Mouse (Mus musculus): ENCODE data around the gene Rad51d. TPM values are rescaled to one million over a fixed set of nuclear protein-coding genes. Genes with fewer than 3 reads are reported as not detected.

Gene Rad51d
- polyA plus RNA-seq, 1 experiment from 2014 or later = 15.6 TPM

DNA sequence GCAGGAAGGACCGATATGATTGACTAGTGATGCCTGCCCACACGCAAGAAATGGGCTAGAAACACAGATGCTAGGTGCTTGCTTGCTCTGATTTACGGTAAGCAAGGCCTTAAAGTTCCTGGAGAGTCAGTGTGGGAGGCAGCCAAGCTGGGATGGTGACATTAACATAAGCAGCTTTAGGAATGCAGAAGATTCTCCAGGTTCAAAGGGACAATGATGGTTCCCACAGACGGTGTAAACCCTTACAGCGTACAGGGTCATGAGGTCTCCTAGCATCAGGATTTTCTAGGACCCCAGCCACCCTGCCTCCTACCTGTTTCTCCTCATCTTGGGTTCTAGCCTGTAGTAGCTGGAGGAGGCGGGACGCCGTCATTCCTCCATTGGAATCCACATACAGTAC lies 7.2 kb downstream of the Rad51d start:
- H3K27ac ChIP-seq (ENCODE audit: low read depth, low read length) = no peak overlapping the region
- no peaks in the 10 kb centered on the region; the same call in 1 of the 2 replicates for H3K36me3 ChIP-seq (ENCODE audit: control insufficient read depth, insufficient read depth, low read length)
- no peak overlapping the region for H3K9ac ChIP-seq (ENCODE audit: low read length)
- H3K9me3 ChIP-seq (ENCODE audit: control insufficient read depth, low read length) = no peaks in the 10 kb centered on the region
- DNase-seq (ENCODE audit: low spot score) (no peak), ATAC-seq (replicated peaks; ENCODE audit: low FRiP score) (no peak)
- H3K4me1 ChIP-seq (replicated peaks; ENCODE audit: control insufficient read depth, insufficient read depth, low read length) = no peaks in the 10 kb centered on the region
- H3K4me3 ChIP-seq (ENCODE audit: low read depth, low read length) = no peak overlapping the region
- WGBS = 77% methylated on average over 8 of the region's 8 CpGs
- no peak overlapping the region for H3K4me2 ChIP-seq (ENCODE audit: low read depth, low read length, severe bottlenecking)
- no peaks in the 10 kb centered on the region for H3K27me3 ChIP-seq (ENCODE audit: control insufficient read depth, insufficient read depth, low read length)

DNA sequence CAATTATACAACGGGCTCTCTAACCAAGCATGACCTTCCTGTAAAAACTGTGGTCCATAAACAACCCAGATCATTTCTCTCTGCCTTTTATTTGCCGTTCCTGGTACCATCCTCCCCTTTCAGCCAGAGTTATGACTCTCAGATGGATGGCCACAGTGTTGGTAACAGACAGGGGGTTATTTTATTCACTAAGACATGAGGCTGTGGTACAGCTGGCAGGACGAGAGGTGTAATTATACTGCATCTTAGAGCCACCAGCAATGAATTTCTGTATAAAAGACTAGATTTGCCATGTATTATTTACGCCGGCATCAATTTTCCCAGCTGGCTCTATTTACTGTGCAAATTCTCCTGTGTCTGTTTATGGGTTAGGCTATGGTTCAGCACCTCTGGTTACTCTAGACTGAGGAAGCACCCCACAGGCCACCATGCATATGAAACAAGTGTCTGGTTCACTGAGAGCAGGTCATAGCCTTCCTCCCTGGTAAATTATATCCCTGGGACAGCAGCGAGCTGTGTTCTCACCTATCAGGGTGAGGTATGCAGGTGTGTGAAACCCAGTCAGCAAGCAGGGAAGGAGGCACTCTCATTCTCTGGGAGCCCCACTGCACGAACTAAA lies 12.6 kb downstream of the Rad51d start:
- H3K27me3 ChIP-seq (ENCODE audit: control insufficient read depth, insufficient read depth, low read length) = no peaks in the 10 kb centered on the region
- H3K4me2 ChIP-seq (ENCODE audit: low read depth, low read length, severe bottlenecking) = no peak overlapping the region
- ATAC-seq (replicated peaks; ENCODE audit: low FRiP score) = no peak
- H3K9me3 ChIP-seq (ENCODE audit: control insufficient read depth, low read length) = no peaks in the 10 kb centered on the region
- DNase-seq (ENCODE audit: low spot score) = no peak
- no peak overlapping the region for H3K27ac ChIP-seq (ENCODE audit: low read depth, low read length)
- no peak overlapping the region for H3K4me3 ChIP-seq (ENCODE audit: low read depth, low read length)
- H3K9ac ChIP-seq (ENCODE audit: low read length) = no peak overlapping the region
- WGBS = 85% methylated on average over 7 of the region's 7 CpGs
- no peaks in the 10 kb centered on the region for H3K4me1 ChIP-seq (replicated peaks; ENCODE audit: control insufficient read depth, insufficient read depth, low read length)
- H3K36me3 ChIP-seq (ENCODE audit: control insufficient read depth, insufficient read depth, low read length) = no peaks in the 10 kb centered on the region; the same call in 1 of the 2 replicates

DNA sequence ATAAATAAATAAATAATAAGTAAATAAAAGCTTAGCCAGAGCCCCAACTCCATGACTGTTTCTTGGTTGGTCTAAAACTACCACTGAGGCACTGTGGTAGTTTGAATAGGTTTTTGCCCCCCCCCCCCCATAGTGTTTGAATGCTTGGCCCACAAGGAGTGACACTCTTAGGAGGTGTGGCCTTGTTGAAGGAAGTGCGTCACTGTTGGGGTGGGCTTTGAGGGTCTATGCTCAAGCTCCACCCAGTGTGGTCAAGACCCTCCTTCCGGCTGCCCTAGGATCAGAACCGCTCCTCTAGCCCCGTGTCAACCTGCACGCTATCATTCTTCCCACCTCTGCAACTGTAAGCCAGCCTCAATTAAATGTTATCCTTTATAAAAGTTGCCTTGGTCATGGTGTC lies 14.8 kb downstream of the Rad51d start:
- Histone ChIP-seq H3K36me3 (ENCODE audit: control insufficient read depth, insufficient read depth, low read length) (no peaks in the 10 kb centered on the region), H3K9ac (ENCODE audit: low read length) (no peak overlapping the region), H3K4me2 (ENCODE audit: low read depth, low read length, severe bottlenecking) (no peak overlapping the region), H3K9me3 (ENCODE audit: control insufficient read depth, low read length) (no peaks in the 10 kb centered on the region), H3K4me1 (replicated peaks; ENCODE audit: control insufficient read depth, insufficient read depth, low read length) (no peaks in the 10 kb centered on the region), H3K4me3 (ENCODE audit: low read depth, low read length) (no peak overlapping the region), H3K27ac (ENCODE audit: low read depth, low read length) (no peak overlapping the region), H3K27me3 (ENCODE audit: control insufficient read depth, insufficient read depth, low read length) (no peaks in the 10 kb centered on the region)
- ATAC-seq (replicated peaks; ENCODE audit: low FRiP score) = no peak
- DNase-seq (ENCODE audit: low spot score) = no peak
- 87% methylated on average over 5 of the region's 5 CpGs for WGBS

DNA sequence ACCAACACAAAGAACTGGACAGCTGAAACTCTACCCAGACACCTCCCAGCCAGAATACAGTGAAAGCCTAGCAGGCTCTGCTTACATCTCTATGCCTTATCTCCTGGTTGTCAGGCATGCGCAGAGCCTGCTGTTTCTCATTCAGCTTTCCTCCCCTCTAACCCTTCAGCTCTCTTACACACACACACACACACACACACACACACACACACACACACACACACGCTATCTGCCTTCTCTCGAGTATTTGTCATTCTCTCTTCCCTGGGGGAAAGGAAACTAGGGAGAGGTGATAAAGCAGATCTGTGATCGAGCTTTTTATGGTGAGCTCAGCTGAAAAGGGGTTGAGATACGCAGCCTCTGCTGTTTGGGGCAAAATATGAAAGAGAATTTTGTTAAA lies 15.5 kb downstream of the Rad51d start:
- Histone ChIP-seq H3K4me2 (ENCODE audit: low read depth, low read length, severe bottlenecking) (no peak overlapping the region), H3K4me1 (replicated peaks; ENCODE audit: control insufficient read depth, insufficient read depth, low read length) (no peaks in the 10 kb centered on the region), H3K36me3 (ENCODE audit: control insufficient read depth, insufficient read depth, low read length) (no peaks in the 10 kb centered on the region), H3K27me3 (ENCODE audit: control insufficient read depth, insufficient read depth, low read length) (no peaks in the 10 kb centered on the region), H3K9me3 (ENCODE audit: control insufficient read depth, low read length) (no peaks in the 10 kb centered on the region), H3K9ac (ENCODE audit: low read length) (no peak overlapping the region), H3K27ac (ENCODE audit: low read depth, low read length) (no peak overlapping the region), H3K4me3 (ENCODE audit: low read depth, low read length) (no peak overlapping the region)
- no peak for DNase-seq (ENCODE audit: low spot score)
- no peak for ATAC-seq (replicated peaks; ENCODE audit: low FRiP score)
- WGBS = 91% methylated on average over 5 of the region's 5 CpGs

- Histone ChIP-seq H3K9me3 (ENCODE audit: control insufficient read depth, low read length) (no peaks in the 10 kb centered on the region), H3K4me3 (ENCODE audit: low read depth, low read length) (peak within 1 kb of the TSS; percentile 76), H3K36me3 (ENCODE audit: control insufficient read depth, insufficient read depth, low read length) (no peaks in the 10 kb centered on the region), H3K4me1 (replicated peaks; ENCODE audit: control insufficient read depth, insufficient read depth, low read length) (0 out of 2 replicates have a peak, but pooled peaks cover 1% of the 10 kb centered on the region), H3K9ac (ENCODE audit: low read length) (peak within 1 kb of the TSS; percentile 75), H3K27ac (ENCODE audit: low read depth, low read length) (no peak within 1 kb of the TSS), H3K4me2 (ENCODE audit: low read depth, low read length, severe bottlenecking) (peak within 1 kb of the TSS; percentile 78), H3K27me3 (ENCODE audit: control insufficient read depth, insufficient read depth, low read length) (no peaks in the 10 kb centered on the region)
- ATAC-seq (replicated peaks; ENCODE audit: low FRiP score) = peak; percentile 96
- under 1% methylated on average over 43 of the region's 43 CpGs for WGBS
- DNase-seq (ENCODE audit: low spot score) = peak; percentile 98
Measured at GRCm38 (mm10) chr11:82871031-82871446, 19.4 kb downstream of the Rad51d start, which contains the start of gene Rffl. Gene Rffl (minus strand): TSS chr11:82871210.

DNA sequence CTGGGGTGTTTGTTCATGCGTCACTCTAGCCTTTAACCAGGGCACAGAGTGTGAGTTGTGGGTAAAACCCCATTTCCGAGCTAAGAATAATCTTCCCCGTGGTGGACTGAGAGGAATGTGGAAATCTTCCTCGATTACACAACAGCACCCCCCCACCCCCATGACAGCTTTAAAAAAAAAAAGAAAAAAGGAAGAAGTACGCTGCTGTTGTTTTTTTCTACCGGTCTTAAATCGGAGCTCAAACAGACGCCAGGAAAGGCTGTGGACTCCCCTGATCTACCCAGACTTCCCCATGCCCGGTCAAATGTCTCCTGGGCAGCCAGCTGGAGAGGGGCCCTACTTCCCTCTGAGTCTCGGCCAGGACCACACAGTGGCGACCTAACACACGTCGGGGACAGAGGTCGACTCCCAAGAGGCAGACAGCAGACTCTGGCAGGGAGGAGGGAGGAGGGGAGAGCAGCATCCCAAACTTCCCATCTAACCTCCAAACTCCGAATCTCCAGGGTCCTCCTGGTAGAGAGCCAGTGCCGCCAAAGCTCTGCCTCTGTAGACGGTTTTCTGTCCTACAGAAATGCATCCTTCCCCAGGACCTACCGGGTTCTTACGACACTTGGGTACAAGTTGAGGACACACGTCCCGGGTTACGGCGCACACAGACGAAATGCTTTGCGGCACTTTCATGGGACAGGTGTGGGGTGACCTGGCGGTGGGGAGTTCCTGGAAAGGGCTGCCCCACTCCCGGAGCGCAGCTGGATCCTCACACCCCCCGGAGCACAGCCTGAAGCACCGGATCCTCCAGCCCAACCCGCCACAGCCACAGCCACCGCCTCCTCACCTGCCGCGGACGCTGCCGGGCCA lies 20.0 kb downstream of the Rad51d start:
- 5% methylated on average over 36 of the region's 36 CpGs for WGBS
- Histone ChIP-seq H3K4me1 (replicated peaks; ENCODE audit: control insufficient read depth, insufficient read depth, low read length) (0 out of 2 replicates have a peak, but pooled peaks cover 1% of the 10 kb centered on the region), H3K27ac (ENCODE audit: low read depth, low read length) (no peak overlapping the region), H3K27me3 (ENCODE audit: control insufficient read depth, insufficient read depth, low read length) (no peaks in the 10 kb centered on the region), H3K9me3 (ENCODE audit: control insufficient read depth, low read length) (no peaks in the 10 kb centered on the region), H3K9ac (ENCODE audit: low read length) (peak overlapping the region; percentile 75), H3K4me2 (ENCODE audit: low read depth, low read length, severe bottlenecking) (peak overlapping the region; percentile 78), H3K4me3 (ENCODE audit: low read depth, low read length) (peak overlapping the region; percentile 76), H3K36me3 (ENCODE audit: control insufficient read depth, insufficient read depth, low read length) (no peaks in the 10 kb centered on the region)
- ATAC-seq (replicated peaks; ENCODE audit: low FRiP score) (peak; percentile 37; the same call in 1 of the 2 replicates), DNase-seq (ENCODE audit: low spot score) (peak; percentile 56)

DNA sequence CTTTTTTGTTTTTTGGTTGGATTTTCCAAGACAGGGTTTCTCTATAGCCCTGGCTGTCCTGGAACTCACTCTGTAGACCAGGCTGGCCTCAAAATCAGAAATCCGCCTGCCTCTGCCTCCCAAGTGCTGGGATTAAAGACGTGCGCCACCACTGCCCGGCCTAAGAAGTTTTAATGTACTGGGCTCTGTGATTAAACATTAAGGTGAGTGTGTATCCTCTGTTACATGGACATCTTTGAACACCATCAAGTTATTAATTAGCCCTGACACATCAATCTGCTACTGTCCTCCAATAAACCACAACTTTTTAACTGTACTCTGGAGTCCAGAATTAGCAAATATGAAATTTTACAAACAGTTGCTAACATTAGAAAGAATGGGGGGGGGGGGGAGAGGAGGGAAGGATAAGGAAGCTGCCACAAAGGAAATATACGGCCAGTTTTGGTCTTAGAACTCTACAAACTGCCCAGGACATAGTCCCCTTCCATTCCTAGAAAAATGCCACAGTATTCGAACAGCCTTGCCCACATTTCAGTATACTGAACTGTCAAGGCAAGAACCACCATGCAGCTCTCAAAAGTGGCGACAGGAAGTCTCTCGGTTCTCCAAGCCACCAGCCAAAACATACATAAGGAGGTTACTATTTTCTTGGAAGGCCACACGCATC lies 20.8 kb downstream of the Rad51d start:
- H3K27me3 ChIP-seq (ENCODE audit: control insufficient read depth, insufficient read depth, low read length) = no peaks in the 10 kb centered on the region
- H3K9ac ChIP-seq (ENCODE audit: low read length) = no peak overlapping the region
- DNase-seq (ENCODE audit: low spot score) = no peak
- peak overlapping the region; percentile 76 for H3K4me3 ChIP-seq (ENCODE audit: low read depth, low read length)
- WGBS = 80% methylated on average over 9 of the region's 9 CpGs
- no peak for ATAC-seq (replicated peaks; ENCODE audit: low FRiP score)
- H3K4me1 ChIP-seq (replicated peaks; ENCODE audit: control insufficient read depth, insufficient read depth, low read length) = 0 out of 2 replicates have a peak, but pooled peaks cover 1% of the 10 kb centered on the region
- no peak overlapping the region for H3K27ac ChIP-seq (ENCODE audit: low read depth, low read length)
- H3K4me2 ChIP-seq (ENCODE audit: low read depth, low read length, severe bottlenecking) = peak overlapping the region; percentile 78; the same call in 1 of the 2 replicates
- no peaks in the 10 kb centered on the region for H3K36me3 ChIP-seq (ENCODE audit: control insufficient read depth, insufficient read depth, low read length)
- no peaks in the 10 kb centered on the region for H3K9me3 ChIP-seq (ENCODE audit: control insufficient read depth, low read length)

DNA sequence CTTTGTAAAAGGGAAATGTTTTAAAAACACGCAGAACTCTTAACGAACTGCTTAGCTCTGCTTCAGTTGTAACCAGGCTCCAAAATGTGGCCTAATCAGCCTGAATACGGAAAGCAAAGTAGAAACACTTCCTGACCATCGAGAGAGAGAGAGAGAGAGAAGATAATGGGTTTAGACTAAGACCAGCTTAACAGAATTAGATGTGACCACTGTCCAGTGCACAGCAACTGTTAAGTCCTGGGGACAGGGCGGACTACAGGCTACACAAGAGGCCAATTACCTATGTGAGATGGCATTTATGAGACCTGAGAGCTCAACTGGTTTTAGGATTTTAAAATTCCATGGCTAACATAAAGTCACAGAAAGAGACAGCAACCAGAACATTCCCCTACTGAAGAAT lies 22.5 kb downstream of the Rad51d start:
- ATAC-seq (replicated peaks; ENCODE audit: low FRiP score) (no peak), DNase-seq (ENCODE audit: low spot score) (no peak)
- peaks cover 1% of the 10 kb centered on the region; the same call in 1 of the 2 replicates for H3K4me1 ChIP-seq (replicated peaks; ENCODE audit: control insufficient read depth, insufficient read depth, low read length)
- H3K9me3 ChIP-seq (ENCODE audit: control insufficient read depth, low read length) = no peaks in the 10 kb centered on the region
- 50% methylated on average over 5 of the region's 5 CpGs for WGBS
- H3K4me3 ChIP-seq (ENCODE audit: low read depth, low read length) = no peak overlapping the region
- H3K9ac ChIP-seq (ENCODE audit: low read length) = no peak overlapping the region
- H3K27ac ChIP-seq (ENCODE audit: low read depth, low read length) = no peak overlapping the region
- H3K4me2 ChIP-seq (ENCODE audit: low read depth, low read length, severe bottlenecking) = no peak overlapping the region
- no peaks in the 10 kb centered on the region for H3K36me3 ChIP-seq (ENCODE audit: control insufficient read depth, insufficient read depth, low read length)
- H3K27me3 ChIP-seq (ENCODE audit: control insufficient read depth, insufficient read depth, low read length) = no peaks in the 10 kb centered on the region
